Mouse (Mus musculus) myocyte (in vitro differentiated cells): ENCODE data around the gene Ephb3.

Experiments used
- CEBPB ChIP-seq: IDR thresholded peaks from 2 replicates; pipeline ENCODE4 v1.6.1; 2011; ENCODE audit warnings: mild to moderate bottlenecking, moderate library complexity; ENCODE audit not compliant: poor library complexity, insufficient read depth, severe bottlenecking
- MAX ChIP-seq: IDR thresholded peaks from one replicate; pipeline ENCODE4 v1.6.1; 2011; ENCODE audit warnings: low read depth, mild to moderate bottlenecking, control low read depth
- POLR2A ChIP-seq: IDR thresholded peaks from one replicate; pipeline ENCODE4 v1.6.1; 2011; ENCODE audit warnings: low read depth, mild to moderate bottlenecking, control low read depth, moderate library complexity; ENCODE audit not compliant: insufficient read length
- TCF12 ChIP-seq: IDR thresholded peaks from one replicate; pipeline ENCODE4 v1.6.1; 2011; ENCODE audit warnings: mild to moderate bottlenecking, control low read depth; ENCODE audit not compliant: poor library complexity, insufficient read depth, severe bottlenecking

GRCm38 (mm10) chr16:21195260-21195866, 9.2 kb upstream of the Ephb3 start:
- TF ChIP-seq TCF12, result no peak
- no peak for TF ChIP-seq MAX
- TF ChIP-seq CEBPB, result no peak
- TF ChIP-seq POLR2A, result no peak
